Mouse (Mus musculus) hindbrain, embryonic 15.5 days (tissue): ENCODE results near the gene Mtpn. TPM values are rescaled to one million over a fixed set of nuclear protein-coding genes. Genes with fewer than 3 reads are reported as not detected.
A peak's percentile ranks its signal among the peaks of the same experiment; 100 is the strongest.

Experiments used
- ATAC-seq: fragments of 200-750 bp; cut with Nextera tagmentation; 2 replicates; pipeline ENCODE4 v1.8.0; 2017; ENCODE audit warnings: low read depth, moderate number of reproducible peaks, moderate TSS enrichment; ENCODE audit not compliant: low FRiP score
- H3K27ac ChIP-seq: fragments of 300-500 bp; sonication (generic); replicated peaks from 2 replicates; pipeline ENCODE4 v1.5.1; 2015; ENCODE audit warnings: mild to moderate bottlenecking, inconsistent platforms
- H3K27me3 ChIP-seq: fragments of 300-500 bp; sonication (generic); 2 replicates; pipeline ENCODE4 v1.6.1; 2015; ENCODE audit warnings: control low read depth, inconsistent platforms
- H3K36me3 ChIP-seq: fragments of 300-500 bp; sonication (generic); 2 replicates; pipeline ENCODE4 v1.6.1; 2015; ENCODE audit warnings: control low read depth, inconsistent platforms
- H3K4me1 ChIP-seq: fragments of 300-500 bp; sonication (generic); replicated peaks from 2 replicates; pipeline ENCODE4 v1.6.1; 2015; ENCODE audit warnings: control low read depth, inconsistent platforms
- H3K4me2 ChIP-seq: fragments of 300-500 bp; sonication (generic); 2 replicates; pipeline ENCODE4 v1.6.1; 2015; ENCODE audit warnings: moderate library complexity, mild to moderate bottlenecking, inconsistent platforms
- H3K4me3 ChIP-seq: fragments of 300-500 bp; sonication (generic); 2 replicates; pipeline ENCODE4 v1.5.1; 2015; ENCODE audit warnings: mild to moderate bottlenecking, inconsistent platforms
- H3K9ac ChIP-seq: fragments of 300-500 bp; sonication (generic); 2 replicates; pipeline ENCODE4 v1.6.1; 2015; ENCODE audit warnings: inconsistent platforms
- H3K9me3 ChIP-seq: fragments of 300-500 bp; sonication (generic); 2 replicates; pipeline ENCODE4 v1.6.1; 2016; ENCODE audit warnings: control low read depth, inconsistent platforms
- WGBS: fragments of 180-500 bp; shearing (Covaris S2); methylation state at CpG from one replicate; pipeline ENCODE4 v1.1.7; 2015; 5-methylcytosine and 5-hydroxymethylcytosine counted together
- microRNA-seq: library from miRNA; unstranded; fragments of <30 nt; microRNA quantifications from one replicate; pipeline ENCODE4, GENCODE M21; 2016
- polyA plus RNA-seq: library from polyadenylated mRNA; unstranded; fragments of >200 nt; fragmentation: Nextera tagmentation; extraction: Ambion mirVana; gene quantifications from 2 replicates; pipeline ENCODE4 v1.2.1, GENCODE M21; 2015

Mtpn gene
- polyA plus RNA-seq, 1 experiment from 2014 or later, result 209 TPM

- WGBS, result 97% methylated on average over 5 of the region's 5 CpGs
- Histone ChIP-seq H3K27me3 (no peaks in the 10 kb centered on the region), H3K4me2 (no peak overlapping the region), H3K4me1 (no peaks in the 10 kb centered on the region), H3K9ac (no peak overlapping the region), H3K27ac (no peak overlapping the region), H3K36me3 (no peaks in the 10 kb centered on the region), H3K9me3 (no peaks in the 10 kb centered on the region), H3K4me3 (no peak overlapping the region)
- ATAC-seq, result no peak
These were observed 39.6 kb downstream of the Mtpn start for GRCm38 (mm10) chr6:35499978-35500667.

GRCm38 (mm10) chr6:35497406-35497805, 42.3 kb downstream of the Mtpn start:
- 94% methylated on average over 4 of the region's 4 CpGs for WGBS
- Histone ChIP-seq H3K9me3 (no peaks in the 10 kb centered on the region), H3K27me3 (no peaks in the 10 kb centered on the region), H3K4me3 (no peak overlapping the region), H3K36me3 (no peaks in the 10 kb centered on the region), H3K4me1 (no peaks in the 10 kb centered on the region), H3K9ac (no peak overlapping the region), H3K4me2 (no peak overlapping the region), H3K27ac (no peak overlapping the region)
- ATAC-seq, result no peak

GRCm38 (mm10) chr6:35493851-35494250, 45.8 kb downstream of the Mtpn start:
- no peaks in the 10 kb centered on the region for H3K36me3 ChIP-seq
- H3K27ac ChIP-seq, result no peak overlapping the region
- no peak overlapping the region for H3K9ac ChIP-seq
- ATAC-seq, result no peak
- 86% methylated on average over 6 of the region's 6 CpGs for WGBS
- no peak overlapping the region for H3K4me2 ChIP-seq
- no peaks in the 10 kb centered on the region for H3K4me1 ChIP-seq
- H3K4me3 ChIP-seq, result no peak overlapping the region
- no peaks in the 10 kb centered on the region for H3K9me3 ChIP-seq
- no peaks in the 10 kb centered on the region for H3K27me3 ChIP-seq

- Histone ChIP-seq H3K9ac (no peak overlapping the region), H3K27me3 (no peaks in the 10 kb centered on the region), H3K4me2 (no peak overlapping the region), H3K4me1 (no peaks in the 10 kb centered on the region), H3K27ac (no peak overlapping the region), H3K36me3 (no peaks in the 10 kb centered on the region), H3K4me3 (no peak overlapping the region), H3K9me3 (no peaks in the 10 kb centered on the region)
- WGBS, result 64% methylated on average over 5 of the region's 5 CpGs
- ATAC-seq, result 0 out of 2 replicates have a peak, but pooled peaks have one; percentile 23
These were observed 59.9 kb downstream of the Mtpn start for GRCm38 (mm10) chr6:35479651-35480335.

- Histone ChIP-seq H3K4me1 (no peaks in the 10 kb centered on the region), H3K36me3 (no peaks in the 10 kb centered on the region), H3K27ac (no peak overlapping the region), H3K4me2 (no peak overlapping the region), H3K9me3 (no peaks in the 10 kb centered on the region), H3K9ac (no peak overlapping the region), H3K27me3 (no peaks in the 10 kb centered on the region), H3K4me3 (no peak overlapping the region)
- 74% methylated on average over 1 of the region's 1 CpGs for WGBS
- no peak for ATAC-seq
These were observed 62.9 kb downstream of the Mtpn start for GRCm38 (mm10) chr6:35476830-35477229.

- no peak for ATAC-seq
- Histone ChIP-seq H3K9me3 (no peaks in the 10 kb centered on the region), H3K27ac (no peak overlapping the region), H3K4me3 (no peak overlapping the region), H3K36me3 (no peaks in the 10 kb centered on the region), H3K4me1 (no peaks in the 10 kb centered on the region), H3K9ac (no peak overlapping the region), H3K4me2 (no peak overlapping the region), H3K27me3 (no peaks in the 10 kb centered on the region)
- WGBS, result 69% methylated on average over 5 of the region's 5 CpGs
These were observed 76.0 kb downstream of the Mtpn start for GRCm38 (mm10) chr6:35463450-35464395.

GRCm38 (mm10) chr6:35462484-35462883, 77.2 kb downstream of the Mtpn start:
- no peak overlapping the region for H3K4me2 ChIP-seq
- ATAC-seq, result no peak
- H3K27ac ChIP-seq, result no peak overlapping the region
- H3K36me3 ChIP-seq, result no peaks in the 10 kb centered on the region
- no peaks in the 10 kb centered on the region for H3K27me3 ChIP-seq
- H3K9me3 ChIP-seq, result no peaks in the 10 kb centered on the region
- WGBS, result 97% methylated on average over 1 of the region's 1 CpGs
- no peak overlapping the region for H3K4me3 ChIP-seq
- no peak overlapping the region for H3K9ac ChIP-seq
- no peaks in the 10 kb centered on the region for H3K4me1 ChIP-seq

Small RNA genes within 50 kb of the gene (microRNA-seq; reads per million reads assigned to microRNA genes)
- not detected for gene Gm23053

Other genes starting within 250 kb of the Mtpn start
- gene Slc13a4, start 231.8 kb downstream of the Mtpn start, polyA plus RNA-seq, result 7.5 and 10.4 TPM in 2 replicates
- gene Fam180a, start 213.7 kb downstream of the Mtpn start, polyA plus RNA-seq, result 1.4 and 1.7 TPM in 2 replicates